In the genomic region with DNA sequence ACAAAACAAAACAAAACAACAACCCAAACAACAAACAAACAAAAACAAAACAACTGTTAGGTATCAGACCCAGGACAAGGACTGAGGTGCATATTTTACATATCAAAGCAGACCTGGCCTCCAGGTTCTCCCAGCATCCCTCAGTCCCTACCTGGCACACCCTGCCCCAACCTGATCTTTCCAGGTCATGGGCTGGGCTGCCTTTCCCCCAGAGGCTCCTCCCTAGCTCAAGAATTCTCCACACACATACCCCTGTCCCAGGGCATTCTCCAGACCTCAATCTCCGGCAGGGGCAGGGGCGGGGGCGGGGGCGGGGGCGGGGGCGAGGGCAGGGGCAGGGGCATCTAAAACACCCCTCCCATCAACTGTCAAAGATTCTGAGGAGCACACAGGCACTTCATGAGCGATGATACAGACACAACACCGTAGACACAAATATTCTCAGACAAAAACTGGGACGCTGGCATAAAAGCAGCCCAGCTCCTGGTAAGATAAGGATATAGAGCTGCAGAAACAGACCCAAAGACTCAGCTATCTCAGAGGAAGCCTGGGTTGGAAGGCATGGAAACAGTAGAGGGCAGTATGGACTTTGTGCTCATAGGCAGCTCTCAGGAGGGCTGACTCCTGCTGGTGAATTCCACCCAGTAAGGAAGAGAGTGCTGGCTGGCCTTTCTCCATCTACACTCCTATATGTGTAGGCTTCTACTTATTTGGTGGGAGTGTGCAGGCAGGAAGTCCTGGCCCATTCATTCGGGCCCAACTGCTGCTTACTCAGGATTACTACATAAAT, we compare ENCODE assay signal across 8 mouse cellular contexts.
DNase-seq lines count a peak whose midpoint lies in the region; ATAC-seq lines count a peak whose summit lies in the region.

No protein-coding gene starts in this region.

- DNase-seq in cerebellum, adult 8-10 months: no peak
- peak; percentile 11 to 47 for DNase-seq in left cerebral cortex, postnatal 14 days (ENCODE audit: low spot score in 2 of 2)
- DNase-seq in left cerebral cortex, postnatal 4 days: no peak
- peak; percentile 33 for DNase-seq in R1 (ENCODE audit: low read depth, low spot score)
- peak; percentile 13 for DNase-seq in retina, embryonic 14.5 days (ENCODE audit: low spot score)
- DNase-seq in layer of hippocampus, postnatal 25 days (ENCODE audit: extremely low spot score in 1 of 2, low spot score in 1 of 2): no peak
- no peak for DNase-seq in testis, postnatal 14 days (ENCODE audit: low spot score)

- intact Hi-C loops in left cerebral cortex, postnatal 14 days (cut with DNase I): no loop called here
- intact Hi-C loops in left cerebral cortex, postnatal 4 days (cut with DNase I): no loop called here

- peak; percentile 40; the same call in 1 of the 2 replicates for ATAC-seq in cerebellum, adult (ENCODE audit: insufficient number of reproducible peaks, low FRiP score, low TSS enrichment)

Comparison
In these comparisons a context has a peak if more than half of its experiments do, and no peak if none do; other contexts are left out.
1. DNase-seq: peak in left cerebral cortex, postnatal 14 days (2 of 2), R1 (single experiment) and retina, embryonic 14.5 days (single experiment); none in cerebellum, adult 8-10 months (single experiment), left cerebral cortex, postnatal 4 days (single experiment), layer of hippocampus, postnatal 25 days (0 of 2) and testis, postnatal 14 days (single experiment).